Mouse (Mus musculus): Measurements from ENCODE around the gene Lmx1a.

The Lmx1a gene

DNA sequence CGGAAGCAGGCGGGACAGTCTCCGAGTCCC is at the start of gene Lmx1a:
Gene Lmx1a (plus strand): TSS at position 6 of the 30 bp plus-strand sequence.
- no peak for DNase-seq (ENCODE audit: low read depth, low spot score)

DNA sequence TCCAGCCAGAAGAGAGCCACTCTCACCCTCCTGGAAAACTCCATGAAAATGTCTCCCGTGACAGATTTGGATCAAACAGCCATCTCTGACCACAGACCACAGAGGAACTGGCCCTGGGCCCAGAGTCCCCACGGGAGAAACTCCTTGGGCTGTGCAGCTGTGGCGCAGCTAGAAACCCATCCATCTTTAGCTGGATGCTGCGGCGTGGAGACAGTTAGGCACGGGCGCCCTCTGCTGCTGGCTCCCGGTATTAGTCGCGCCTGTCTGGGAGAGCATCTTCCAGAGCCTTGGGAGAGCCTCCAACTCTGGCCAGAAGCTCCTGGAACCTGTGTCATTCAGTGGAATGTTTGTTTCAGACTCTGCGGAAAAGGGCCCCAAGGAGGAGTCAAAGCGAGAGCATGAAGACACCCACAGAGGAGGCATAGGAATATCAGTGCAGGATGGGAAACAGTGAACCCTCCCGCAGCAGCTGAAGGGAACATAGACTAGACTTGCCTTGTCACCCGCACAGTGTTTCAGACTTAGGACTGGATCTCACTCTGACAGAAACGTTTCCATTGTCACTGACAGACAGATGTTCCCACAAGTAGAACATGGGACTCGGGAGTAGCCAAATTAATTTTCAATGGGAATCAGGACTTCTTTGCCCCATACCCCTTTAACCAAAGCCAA is 44.0 kb upstream of the Lmx1a start:
- DNase-seq (ENCODE audit: low read depth, low spot score) = no peak

DNA sequence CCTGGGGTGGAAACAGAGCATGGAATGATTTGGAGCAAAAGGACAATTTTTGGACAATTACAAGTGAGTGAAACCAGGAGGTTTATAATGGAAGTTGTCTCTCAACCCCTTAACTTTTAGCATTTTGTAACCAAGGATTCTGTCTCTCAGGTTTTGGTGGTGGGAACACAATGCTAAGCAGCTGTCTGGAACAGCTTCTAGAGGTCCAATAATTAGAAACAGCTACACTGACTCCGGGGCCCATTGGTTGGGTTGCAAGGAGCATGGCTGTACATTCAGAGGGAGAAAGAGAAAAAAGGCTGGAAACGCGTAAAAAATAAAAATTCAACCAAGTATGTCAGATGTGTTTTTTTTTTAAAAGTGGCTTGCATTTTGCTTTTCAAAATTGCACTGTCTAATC is 40.4 kb upstream of the Lmx1a start:
- DNase-seq (ENCODE audit: low read depth, low spot score) = no peak

DNA sequence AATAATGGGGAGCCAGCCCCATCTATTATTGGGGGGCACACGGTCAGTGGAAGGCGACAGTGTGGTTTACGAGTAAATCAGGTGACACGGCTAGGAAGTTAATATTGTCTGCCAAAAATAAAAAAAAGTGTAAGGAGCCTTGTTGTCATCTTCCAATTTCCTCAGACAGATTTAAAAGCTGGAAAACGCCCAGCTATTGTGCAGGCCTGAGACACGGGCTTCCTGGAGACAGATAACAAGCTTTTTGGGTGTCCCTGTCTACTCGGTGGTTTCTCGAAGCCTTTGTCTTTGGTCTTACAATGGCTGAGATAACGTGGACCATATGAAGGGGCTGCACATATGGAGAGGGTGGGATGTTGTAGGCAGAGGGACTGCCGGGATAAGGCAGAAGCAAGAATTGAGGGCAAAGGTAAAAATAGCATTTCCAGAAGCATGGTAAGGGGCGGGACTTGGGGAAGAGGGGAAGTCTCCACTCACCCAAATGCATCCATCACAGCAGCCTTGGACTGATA is 39.9 kb upstream of the Lmx1a start:
- DNase-seq (ENCODE audit: low read depth, low spot score) = no peak

DNA sequence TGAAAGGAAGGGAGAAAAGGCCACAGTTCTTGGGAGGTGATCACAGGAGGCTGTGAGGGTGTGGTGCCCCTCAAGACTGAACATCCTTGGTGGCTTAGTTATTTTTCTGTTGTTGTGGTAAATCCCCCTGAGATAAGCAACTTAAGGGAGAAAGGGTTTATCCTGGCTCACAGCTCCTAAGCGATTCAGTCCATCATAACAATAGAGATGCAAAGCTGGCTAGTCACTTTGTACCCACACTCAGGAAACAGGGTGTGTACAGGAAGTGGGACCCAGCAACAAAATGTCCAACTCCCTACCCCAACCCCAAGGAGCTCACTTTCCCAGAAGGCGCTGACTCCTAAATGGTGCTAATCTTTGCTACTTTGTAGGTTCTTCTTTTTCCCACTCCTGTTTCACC is 36.7 kb upstream of the Lmx1a start:
- DNase-seq (ENCODE audit: low read depth, low spot score) = no peak

DNA sequence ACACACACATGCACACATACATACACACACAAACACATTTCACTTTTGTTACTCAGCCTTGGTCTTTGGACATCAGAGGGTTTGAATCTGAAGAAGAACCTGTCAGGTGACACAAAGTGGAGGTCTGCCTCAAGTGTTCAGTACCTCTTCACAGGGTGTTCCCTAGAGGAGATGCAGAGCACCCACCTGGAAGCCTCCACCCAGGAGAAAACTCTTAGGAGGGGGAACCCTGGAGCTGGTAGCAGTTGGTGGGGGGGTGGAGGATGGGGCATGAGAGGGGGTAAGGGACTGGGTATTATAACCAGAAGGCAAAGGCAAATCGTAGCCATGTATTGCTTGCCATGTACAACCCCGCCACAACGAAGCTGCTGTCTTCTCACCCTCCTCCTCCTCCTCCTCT is 30.0 kb upstream of the Lmx1a start:
- no peak for DNase-seq (ENCODE audit: low read depth, low spot score)

DNA sequence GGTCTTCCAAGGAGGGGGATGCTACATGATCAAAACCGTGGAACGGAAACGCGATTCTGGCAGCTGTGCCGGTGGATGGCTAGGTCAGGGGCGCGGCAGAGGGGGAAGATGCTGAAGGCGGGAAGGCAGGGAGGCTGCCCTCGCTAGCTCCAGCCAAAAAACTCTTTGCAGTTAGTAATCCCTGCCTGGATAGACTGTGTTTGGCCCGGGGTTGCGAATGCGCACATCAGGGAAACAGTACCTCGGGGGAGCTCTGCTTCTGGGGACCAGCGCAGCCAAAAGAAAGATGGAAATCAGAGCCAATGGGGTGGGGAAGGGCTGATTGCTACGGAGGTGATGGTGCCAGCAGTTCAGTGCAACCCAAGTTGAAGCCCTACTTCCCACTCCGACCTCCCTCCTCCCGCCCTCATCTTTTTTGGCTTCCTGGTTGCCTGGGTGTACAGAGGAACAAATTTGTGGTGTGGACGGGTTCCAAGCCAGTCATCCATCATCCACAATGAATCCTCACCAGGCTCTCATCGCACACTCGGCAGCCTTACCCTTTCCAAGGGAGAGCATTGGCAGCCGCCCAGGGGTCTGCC is 28.4 kb upstream of the Lmx1a start:
- DNase-seq (ENCODE audit: low read depth, low spot score) = no peak

DNA sequence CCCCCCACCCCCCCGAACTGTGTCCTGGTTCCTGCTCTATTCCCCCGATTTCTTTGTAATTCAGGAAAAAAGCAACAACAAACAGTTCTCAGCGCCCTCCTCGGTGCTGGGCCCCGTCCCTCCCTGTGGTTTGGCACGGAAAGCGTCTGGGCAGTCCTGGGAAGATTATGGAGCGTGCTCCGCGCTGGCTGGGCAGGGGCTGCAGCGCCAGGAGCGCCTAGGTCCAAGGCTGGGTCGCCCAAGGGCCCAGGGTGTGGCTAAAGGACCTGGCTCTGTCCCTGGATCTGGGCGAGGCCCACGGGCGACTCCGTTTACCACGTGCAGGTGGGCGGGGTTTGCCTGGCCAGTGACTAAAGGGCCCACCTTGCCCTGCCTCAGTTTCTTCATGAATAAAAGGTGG is 27.9 kb upstream of the Lmx1a start:
- DNase-seq (ENCODE audit: low read depth, low spot score) = no peak

DNA sequence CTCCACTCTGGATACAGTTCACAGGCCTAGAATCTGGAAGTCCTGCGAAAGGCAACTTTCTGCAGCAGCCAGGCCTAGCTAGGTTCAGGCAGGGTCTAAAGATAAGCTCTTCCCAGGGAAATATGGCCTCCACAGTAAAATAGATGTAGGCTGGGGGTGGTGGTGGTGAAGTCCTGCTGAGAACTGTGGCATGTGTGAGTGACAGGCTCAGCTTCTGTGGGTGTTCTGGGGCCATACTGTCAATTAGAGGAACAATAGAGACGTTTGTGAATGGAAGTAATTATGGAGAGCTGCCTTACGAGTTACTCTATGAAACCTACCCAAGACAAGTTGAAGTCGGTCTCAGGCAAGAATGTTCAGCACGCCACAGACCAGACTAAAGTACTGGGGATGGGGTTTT is 25.9 kb upstream of the Lmx1a start:
- no peak for DNase-seq (ENCODE audit: low read depth, low spot score)

DNA sequence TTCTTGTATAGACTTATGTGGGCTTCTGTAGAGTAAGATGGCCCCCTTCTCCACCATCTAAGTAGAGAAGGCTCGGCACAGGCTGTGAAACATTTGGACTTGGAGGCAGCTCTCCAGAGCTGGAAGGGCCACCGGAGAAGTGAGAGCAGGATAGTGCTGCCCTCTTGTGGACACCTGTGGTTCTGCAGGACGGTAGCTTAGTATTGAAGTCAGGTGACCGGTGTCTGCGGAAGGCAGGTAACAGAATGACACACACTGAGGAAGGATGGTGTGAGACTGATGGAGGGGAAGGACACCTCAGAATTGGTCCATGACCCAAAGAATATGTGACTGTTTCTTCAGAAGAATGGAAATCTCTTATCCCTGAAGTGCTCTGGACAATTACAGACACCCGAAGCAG is 19.2 kb upstream of the Lmx1a start:
- DNase-seq (ENCODE audit: low read depth, low spot score) = no peak

DNA sequence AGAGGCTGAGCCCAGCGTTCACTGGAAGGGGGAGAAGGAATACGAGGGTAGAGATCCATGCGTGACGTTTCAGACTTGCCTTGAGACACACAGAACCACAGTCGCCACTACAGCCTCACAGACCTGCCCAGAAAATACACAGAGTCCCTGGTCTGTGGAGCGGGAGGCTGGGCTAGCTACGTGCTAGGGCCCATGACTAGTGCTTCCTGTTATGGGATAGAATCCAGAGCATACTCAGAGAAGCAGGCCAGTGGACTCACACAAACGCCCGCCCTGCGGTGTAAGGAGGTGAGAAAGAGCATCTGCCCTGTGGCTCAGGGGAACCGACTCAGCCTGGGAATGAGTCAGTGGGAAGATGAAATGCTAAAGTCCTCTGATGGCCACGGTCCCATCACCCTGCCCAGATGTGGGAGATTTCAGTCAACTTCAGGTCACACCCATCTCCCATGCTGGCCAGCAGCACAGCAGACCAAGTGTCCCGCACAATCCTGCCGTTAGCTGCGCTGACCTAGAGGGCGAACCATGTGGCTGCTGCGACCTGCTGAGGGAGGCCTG is 16.5 kb upstream of the Lmx1a start:
- DNase-seq (ENCODE audit: low read depth, low spot score) = no peak

DNA sequence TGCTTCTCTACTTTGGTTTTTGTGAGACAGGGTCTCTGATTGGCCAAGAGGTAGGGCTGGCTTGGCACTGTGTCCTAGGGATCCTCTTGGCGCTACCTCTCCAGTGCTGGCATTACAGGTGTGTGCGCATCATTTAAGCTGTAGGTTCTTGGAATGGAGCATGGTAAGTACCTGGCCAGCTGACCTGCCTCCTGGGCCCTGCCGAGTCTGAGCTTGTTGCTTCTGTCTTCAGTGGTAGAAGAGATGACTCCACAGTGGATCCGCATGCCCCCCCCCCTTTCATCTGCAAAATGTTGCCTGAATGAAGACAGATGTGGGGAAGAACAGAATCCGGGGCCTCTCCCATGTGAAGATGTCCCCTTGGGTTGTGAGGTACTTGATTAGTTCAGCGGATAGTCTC is 10.0 kb upstream of the Lmx1a start:
- no peak for DNase-seq (ENCODE audit: low read depth, low spot score)

DNA sequence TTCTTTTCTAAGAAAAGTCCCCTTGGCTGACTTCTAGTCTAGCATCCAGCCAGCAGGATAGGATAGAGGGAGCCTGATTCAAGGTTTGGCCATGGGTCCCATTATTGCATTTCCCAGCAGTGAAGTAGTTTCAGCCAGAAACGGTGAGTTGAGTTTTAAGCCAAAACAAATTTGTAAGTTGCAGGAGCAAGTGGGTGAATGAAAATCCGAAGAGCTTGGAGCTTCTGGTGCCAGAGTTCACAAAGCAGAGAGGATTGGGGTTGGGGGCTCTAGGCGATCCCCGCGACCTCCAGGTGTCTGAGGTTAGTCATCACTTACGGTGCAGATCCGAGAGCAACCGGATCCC is 1.1 kb upstream of the Lmx1a start:
- no peak for DNase-seq (ENCODE audit: low read depth, low spot score)

DNA sequence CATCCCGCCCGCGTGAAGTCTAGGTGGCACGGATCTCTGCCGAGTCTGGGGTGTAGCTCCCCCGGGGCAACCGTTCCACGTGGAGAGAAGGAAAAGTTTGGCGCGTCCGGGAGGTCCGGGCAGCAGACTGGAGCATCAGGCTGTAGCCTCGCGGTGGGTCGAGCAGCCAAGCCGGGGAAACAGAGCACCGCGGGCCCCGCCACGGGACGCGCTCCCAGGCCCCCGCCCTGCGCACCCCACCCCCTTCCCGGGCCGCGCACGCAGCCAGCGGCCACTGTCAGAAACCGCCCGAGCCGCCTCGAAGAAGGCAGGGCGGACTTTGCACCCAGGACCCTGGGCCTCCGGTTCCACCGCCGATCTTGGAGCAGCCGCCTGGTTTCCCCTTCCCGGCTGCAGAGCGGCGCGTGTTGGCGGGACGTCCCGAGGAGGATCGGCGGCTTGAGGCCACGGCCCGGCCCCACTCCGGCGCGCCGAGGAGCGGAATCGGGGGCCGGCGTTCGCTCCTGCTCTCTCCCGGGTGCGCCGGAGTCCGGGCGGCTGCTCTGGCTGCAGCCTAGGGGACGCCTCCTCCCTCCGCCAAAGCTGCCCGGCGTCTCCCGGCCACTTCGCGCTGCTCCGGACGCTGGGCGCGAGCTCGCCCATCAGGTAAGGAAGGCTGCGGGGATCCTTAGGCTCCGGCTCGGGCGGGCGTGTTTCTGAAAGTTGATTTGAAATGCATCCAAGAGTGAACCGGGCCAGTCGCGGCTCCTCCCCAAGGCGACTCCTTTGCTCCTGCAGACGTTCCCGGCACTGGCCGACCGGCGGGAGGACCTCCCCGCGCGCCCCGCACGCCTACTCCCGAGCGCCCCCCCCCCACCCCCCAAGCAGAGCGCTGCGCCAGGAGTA is 448 bp upstream of the Lmx1a start:
- no peak for DNase-seq (ENCODE audit: low read depth, low spot score)

DNA sequence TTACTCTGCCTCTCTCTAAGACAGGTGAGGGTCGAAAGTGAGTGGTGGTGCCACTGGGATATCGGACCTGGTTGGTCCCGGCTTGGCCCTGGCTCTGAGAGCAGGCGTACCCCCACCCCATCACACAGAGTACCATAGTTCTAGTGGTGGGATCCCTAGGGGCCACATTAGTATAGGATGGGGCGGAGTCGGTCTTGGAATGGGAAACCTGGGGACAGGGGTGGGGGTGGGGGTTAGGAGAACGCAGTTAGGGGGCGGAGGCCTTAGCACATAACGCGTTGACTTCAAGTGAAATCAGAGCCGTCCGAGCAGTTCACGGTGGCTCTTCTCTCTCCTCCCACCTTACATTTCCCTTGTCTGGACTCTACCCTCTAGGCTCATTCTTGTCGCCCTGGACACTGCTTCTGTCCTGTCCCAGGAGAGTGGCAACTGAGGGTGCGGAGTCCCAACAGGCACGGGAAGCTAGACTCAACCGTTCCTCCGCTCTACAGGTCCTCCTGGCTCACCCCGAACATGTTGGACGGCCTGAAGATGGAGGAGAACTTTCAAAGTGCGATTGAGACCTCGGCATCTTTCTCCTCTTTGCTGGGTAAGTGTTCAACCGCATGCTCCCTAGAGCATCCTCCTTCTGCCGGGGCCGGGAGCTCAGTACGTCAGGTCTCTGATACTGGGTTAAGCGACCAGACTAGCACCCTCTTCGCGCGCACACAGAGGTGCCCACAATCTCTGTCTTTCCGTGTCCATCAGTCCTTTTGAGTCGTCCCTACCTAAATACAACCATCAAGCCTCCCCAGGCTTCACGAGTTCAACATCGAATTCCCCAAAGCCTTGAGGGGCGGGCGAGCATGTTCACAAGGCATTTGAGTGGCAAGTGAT is 463 bp downstream of the Lmx1a start:
- no peak for DNase-seq (ENCODE audit: low read depth, low spot score)

DNA sequence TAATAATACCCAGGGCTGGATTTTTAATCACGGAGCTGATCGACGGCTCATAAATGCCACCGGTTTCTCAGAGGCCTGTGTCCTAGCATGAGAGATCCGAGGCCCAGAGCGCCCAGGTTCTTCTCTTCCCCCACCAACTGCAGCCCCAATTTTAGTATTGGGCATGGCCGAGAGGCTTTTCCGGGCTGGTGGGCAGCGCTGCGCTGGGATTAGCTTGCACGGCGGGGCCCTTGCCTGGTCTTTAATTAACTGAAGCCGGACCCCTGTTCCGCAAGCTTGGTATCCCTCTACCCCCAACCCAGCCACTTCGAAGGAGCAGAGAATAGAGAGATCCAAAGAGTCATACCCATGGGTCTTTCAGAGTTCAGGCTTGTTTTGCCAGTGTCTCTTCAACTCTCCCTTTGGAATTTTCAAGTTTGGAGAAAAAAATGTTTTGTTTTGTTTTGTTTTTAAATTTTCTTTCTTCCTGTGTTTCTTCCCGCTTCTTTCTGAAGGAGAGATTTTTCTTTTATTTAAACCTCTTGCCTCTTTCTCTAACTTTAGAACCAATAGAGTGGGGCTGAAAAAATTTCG is 1.2 kb downstream of the Lmx1a start:
- DNase-seq (ENCODE audit: low read depth, low spot score) = no peak

DNA sequence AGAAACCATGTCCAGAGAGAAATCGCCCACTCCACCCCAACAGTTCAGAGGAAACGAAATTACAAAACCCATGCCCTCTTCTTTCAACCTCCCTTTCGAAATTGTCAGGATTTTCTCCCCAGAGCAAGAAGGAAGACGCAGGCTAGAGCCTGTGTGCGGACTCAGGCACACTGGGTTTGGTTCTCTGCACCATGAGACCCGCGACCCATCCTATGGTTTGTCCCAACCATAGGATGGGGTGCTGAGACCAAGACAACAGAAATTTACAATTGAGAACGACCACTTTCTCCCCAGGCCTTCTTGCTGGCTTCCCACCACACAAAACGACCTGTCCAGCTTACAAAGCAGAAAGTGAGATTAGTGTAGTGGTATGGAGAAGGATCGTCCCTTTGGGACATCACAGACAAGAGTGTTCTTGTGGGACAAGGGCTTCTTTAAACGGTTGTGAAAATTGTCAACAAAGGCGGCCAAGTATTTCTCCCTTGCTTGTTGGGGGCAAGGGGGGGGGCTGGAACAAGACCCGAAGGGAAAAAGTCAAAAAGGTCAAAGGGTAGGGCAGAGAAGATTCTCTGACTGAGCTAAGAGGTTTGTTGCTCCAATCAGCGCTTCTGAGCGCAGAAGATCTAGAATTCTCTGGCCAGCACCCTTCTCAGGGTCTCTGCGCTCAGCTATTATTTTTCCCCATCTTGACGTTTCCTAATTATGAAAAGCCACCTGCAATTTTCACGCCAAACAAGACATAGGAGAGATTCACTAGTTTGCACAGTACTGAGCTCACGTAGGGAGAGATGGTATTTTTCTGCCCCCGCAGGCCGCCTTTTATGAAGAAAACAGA is 1.9 kb downstream of the Lmx1a start:
- no peak for DNase-seq (ENCODE audit: low read depth, low spot score)

DNA sequence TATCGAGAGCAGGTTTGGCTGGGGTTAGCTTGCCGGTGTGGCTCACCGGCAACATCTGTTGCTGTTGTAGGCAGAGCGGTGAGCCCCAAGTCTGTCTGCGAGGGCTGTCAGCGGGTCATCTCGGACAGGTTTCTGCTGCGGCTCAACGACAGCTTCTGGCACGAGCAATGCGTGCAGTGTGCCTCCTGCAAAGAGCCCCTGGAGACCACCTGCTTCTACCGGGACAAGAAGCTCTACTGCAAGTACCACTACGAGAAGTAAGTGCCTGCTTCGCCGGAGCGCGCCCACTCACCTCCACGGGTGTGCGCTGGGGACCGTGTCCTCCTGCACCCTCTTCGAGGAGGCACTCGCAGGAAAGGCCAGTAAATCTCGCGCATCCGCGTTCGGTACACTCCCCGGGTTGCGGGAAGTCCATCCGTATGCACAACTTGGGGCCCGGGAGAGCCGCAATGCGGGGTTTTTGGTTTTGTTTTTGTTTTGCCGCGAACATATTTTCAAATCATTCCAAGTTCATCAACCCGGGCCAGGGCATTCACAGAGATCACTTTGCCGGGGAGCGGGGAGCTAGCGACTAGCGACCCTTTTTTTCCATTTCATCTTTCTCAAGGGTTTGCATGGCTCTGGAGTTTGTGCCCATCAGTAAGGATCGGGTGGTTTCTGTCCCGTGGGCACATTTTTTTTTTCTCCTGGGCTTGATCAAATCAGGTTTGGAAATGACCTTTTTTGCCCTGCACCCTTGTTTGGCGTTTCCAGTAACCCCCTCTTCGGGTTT is 3.1 kb downstream of the Lmx1a start:
- no peak for DNase-seq (ENCODE audit: low read depth, low spot score)

DNA sequence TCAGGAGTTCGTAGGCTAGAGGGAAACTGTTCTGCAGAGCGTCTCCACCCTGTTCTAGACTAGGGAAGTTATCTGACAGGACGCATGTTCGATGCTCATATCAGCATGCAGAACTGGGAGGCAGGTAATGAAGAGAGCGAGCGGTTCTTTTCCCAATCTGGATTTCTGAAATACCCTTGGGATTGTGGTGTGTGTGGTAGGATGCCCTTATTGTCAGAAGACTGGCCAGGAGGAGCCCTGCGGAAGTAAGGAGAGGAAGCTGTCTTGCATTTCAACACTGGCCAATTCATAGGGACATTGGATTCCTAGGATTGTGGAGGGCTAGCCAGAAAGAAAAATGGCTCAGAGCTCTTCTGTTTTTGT is 3.6 kb downstream of the Lmx1a start:
- no peak for DNase-seq (ENCODE audit: low read depth, low spot score)

DNA sequence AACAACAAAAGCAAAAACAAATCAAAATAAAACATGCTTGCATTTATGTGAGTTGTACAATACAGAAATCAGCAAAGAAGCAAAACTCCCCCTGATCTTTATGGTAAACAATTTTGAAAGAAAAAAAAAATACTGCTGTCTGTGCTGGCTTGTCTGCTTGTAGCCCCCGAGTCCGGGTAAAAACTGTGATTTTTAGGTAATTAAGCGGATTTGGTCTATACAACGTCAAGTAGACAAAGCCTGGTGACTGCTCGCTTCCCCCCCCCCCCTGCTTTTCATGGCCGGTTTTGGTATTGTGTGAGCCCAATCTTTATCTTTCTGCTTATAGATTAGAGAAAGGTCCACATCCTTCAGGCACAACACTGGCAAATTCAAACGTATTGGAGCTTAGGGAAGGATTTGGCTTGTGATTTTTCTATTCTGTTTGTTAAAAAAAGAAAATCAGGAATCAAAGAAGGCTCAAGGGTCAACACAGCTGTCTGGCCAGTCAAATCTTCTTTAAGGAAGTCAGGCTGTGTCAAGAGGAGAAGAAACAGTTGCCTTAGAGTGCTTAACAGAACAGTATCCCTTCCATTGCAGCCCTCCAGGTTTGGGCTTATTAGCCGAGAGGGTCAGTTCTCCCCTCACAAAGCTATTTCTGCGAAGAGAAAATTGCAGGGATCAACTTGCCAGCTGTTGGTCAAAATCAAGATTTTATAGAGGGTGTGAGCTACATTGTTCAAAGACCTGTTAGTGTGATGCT is 4.6 kb downstream of the Lmx1a start:
- DNase-seq (ENCODE audit: low read depth, low spot score) = no peak
